Mouse (Mus musculus) E14TG2a.4 (cell line): ENCODE results near the gene Ehhadh.

Source experiments
- CTCF ChIP-seq: conservative IDR thresholded peaks from 2 replicates; pipeline ENCODE4 v1.5.1; 2014; ENCODE audit warnings: low read length
- NANOG ChIP-seq: IDR thresholded peaks from 2 replicates; pipeline ENCODE4 v1.6.1; 2014; ENCODE audit warnings: borderline replicate concordance, low read length, mixed read lengths

GRCm38 (mm10) chr16:21818132-21818531, 30.5 kb upstream of the Ehhadh start:
- TF ChIP-seq CTCF (no peak), NANOG (no peak)
